Mouse (Mus musculus) MEL (cell line): ENCODE results near the gene Slc24a1. TPM values are rescaled to one million over a fixed set of nuclear protein-coding genes. Genes with fewer than 3 reads are reported as not detected.

ENCODE experiments used
- DNase-seq: peaks from one replicate; pipeline ENCODE4 v3.0.0; 2011; ENCODE audit warnings: low read depth, low spot score
- H3K27ac ChIP-seq: 2 replicates; pipeline ENCODE4 v1.5.1; 2012; ENCODE audit warnings: low read depth, mild to moderate bottlenecking, control low read depth, low read length, moderate library complexity; ENCODE audit not compliant: control insufficient read depth
- H3K27me3 ChIP-seq, 2 experiments: fragments of 150-350 bp in 1 of 2; sonication (generic) in 1 of 2; 2 replicates each; pipeline ENCODE4 v1.6.1; 2012; ENCODE audit warnings: low read length in 2 of 2, mild to moderate bottlenecking in 2 of 2, improper control_type of control experiment in 1 of 2, moderate library complexity in 1 of 2; ENCODE audit not compliant: insufficient read depth in 2 of 2, control insufficient read depth in 1 of 2
- H3K36me3 ChIP-seq, 2 experiments: 2 replicates each; pipeline ENCODE4 v1.6.1; 2012 to 2014; ENCODE audit warnings: low read length in 2 of 2, improper control_type of control experiment in 1 of 2, inconsistent platforms in 1 of 2, mild to moderate bottlenecking in 1 of 2; ENCODE audit not compliant: insufficient read depth in 2 of 2, control insufficient read depth in 1 of 2
- H3K4me1 ChIP-seq, 2 experiments: fragments of 150-350 bp in 1 of 2; sonication (generic) in 1 of 2; 2 replicates each; pipeline ENCODE4 v1.6.1; 2012; ENCODE audit warnings: low read length in 2 of 2, improper control_type of control experiment in 1 of 2, mild to moderate bottlenecking in 1 of 2; ENCODE audit not compliant: insufficient read depth in 2 of 2, control insufficient read depth in 1 of 2
- H3K4me3 ChIP-seq, 2 experiments: fragments of 150-350 bp in 1 of 2; sonication (generic) in 1 of 2; 2 replicates each; pipeline ENCODE4 v1.5.1; 2012; ENCODE audit warnings: low read depth in 2 of 2, low read length in 2 of 2, mild to moderate bottlenecking in 2 of 2, moderate library complexity in 2 of 2, control low read depth in 1 of 2, improper control_type of control experiment in 1 of 2; ENCODE audit not compliant: control insufficient read depth in 1 of 2, insufficient read depth in 1 of 2
- H3K79me2 ChIP-seq: 2 replicates; pipeline ENCODE4 v1.6.1; 2012; ENCODE audit warnings: mild to moderate bottlenecking, low read length, moderate library complexity; ENCODE audit not compliant: control insufficient read depth, poor library complexity, insufficient read depth
- H3K9ac ChIP-seq: 2 replicates; pipeline ENCODE4 v1.6.1; 2012; ENCODE audit warnings: low read depth, mild to moderate bottlenecking, control low read depth, low read length, moderate library complexity; ENCODE audit not compliant: control insufficient read depth, poor library complexity, severe bottlenecking
- H3K9me3 ChIP-seq: fragments of 150-350 bp; sonication (generic); replicated peaks from 2 replicates; pipeline ENCODE4 v1.6.1; 2012; ENCODE audit warnings: mild to moderate bottlenecking, low read length, improper control_type of control experiment, moderate library complexity; ENCODE audit not compliant: insufficient read depth
- BHLHE40 ChIP-seq: IDR thresholded peaks from 2 replicates; pipeline ENCODE4 v1.6.1; 2012; ENCODE audit warnings: low read depth, mild to moderate bottlenecking, inconsistent platforms, low read length, improper control_type of control experiment, borderline replicate concordance
- E2F4 ChIP-seq: IDR thresholded peaks from 2 replicates; pipeline ENCODE4 v1.6.1; 2011; ENCODE audit warnings: low read depth, low read length, improper control_type of control experiment, borderline replicate concordance
- EP300 ChIP-seq, 2 experiments: IDR thresholded peaks; 2 replicates each; pipeline ENCODE4 v1.6.1; 2011; ENCODE audit warnings: improper control_type of control experiment in 2 of 2, low read length in 2 of 2, low read depth in 1 of 2, mild to moderate bottlenecking in 1 of 2
- ETS1 ChIP-seq: IDR thresholded peaks from 2 replicates; pipeline ENCODE4 v1.6.1; 2012; ENCODE audit warnings: low read depth, mild to moderate bottlenecking, inconsistent platforms, low read length, improper control_type of control experiment, moderate library complexity
- GABPA ChIP-seq: IDR thresholded peaks from 2 replicates; pipeline ENCODE4 v1.6.1; 2012; ENCODE audit warnings: low read depth, mild to moderate bottlenecking, inconsistent platforms, low read length, improper control_type of control experiment, moderate library complexity
- GATA1 ChIP-seq: IDR thresholded peaks from 2 replicates; pipeline ENCODE4 v1.6.1; 2011; ENCODE audit warnings: low read depth, low read length, improper control_type of control experiment
- HCFC1 ChIP-seq: IDR thresholded peaks from 2 replicates; pipeline ENCODE4 v1.6.1; 2012; ENCODE audit warnings: low read depth, mild to moderate bottlenecking, inconsistent platforms, low read length, improper control_type of control experiment, moderate library complexity
- KAT2A ChIP-seq: conservative IDR thresholded peaks from 2 replicates; pipeline ENCODE4 v1.6.1; 2012; ENCODE audit warnings: low read depth, low read length, improper control_type of control experiment, inconsistent platforms
- MAFK ChIP-seq: IDR thresholded peaks from 2 replicates; pipeline ENCODE4 v1.6.1; 2011; ENCODE audit warnings: low read depth, mild to moderate bottlenecking, low read length, improper control_type of control experiment, borderline replicate concordance
- MAX ChIP-seq: IDR thresholded peaks from 2 replicates; pipeline ENCODE4 v1.6.1; 2011; ENCODE audit warnings: low read length, improper control_type of control experiment
- MYB ChIP-seq: IDR thresholded peaks from 2 replicates; pipeline ENCODE4 v1.6.1; 2011; ENCODE audit warnings: mild to moderate bottlenecking, low read depth, low read length, improper control_type of control experiment
- NELFE ChIP-seq: IDR thresholded peaks from 2 replicates; pipeline ENCODE4 v1.6.1; 2011; ENCODE audit warnings: low read depth, low read length, improper control_type of control experiment
- POLR2AphosphoS2 ChIP-seq: IDR thresholded peaks from 2 replicates; pipeline ENCODE4 v1.6.1; 2011; ENCODE audit warnings: low read length, improper control_type of control experiment
- POLR2AphosphoS5 ChIP-seq: IDR thresholded peaks from 2 replicates; pipeline ENCODE4 v1.6.1; 2012; ENCODE audit warnings: low read depth, borderline replicate concordance, mild to moderate bottlenecking, inconsistent platforms, low read length, moderate library complexity, mixed read lengths
- SIN3A ChIP-seq: IDR thresholded peaks from 2 replicates; pipeline ENCODE4 v1.6.1; 2012; ENCODE audit warnings: low read length, improper control_type of control experiment, inconsistent platforms
- SMC3 ChIP-seq: IDR thresholded peaks from 2 replicates; pipeline ENCODE4 v1.6.1; 2011; ENCODE audit warnings: low read depth, low read length, improper control_type of control experiment
- TAL1 ChIP-seq: IDR thresholded peaks from 2 replicates; pipeline ENCODE4 v1.6.1; 2012; ENCODE audit warnings: mild to moderate bottlenecking, inconsistent platforms, low read length, moderate library complexity, mixed read lengths
- TCF12 ChIP-seq: IDR thresholded peaks from 2 replicates; pipeline ENCODE4 v1.6.1; 2014; ENCODE audit warnings: low read depth, mild to moderate bottlenecking, inconsistent platforms, low read length, improper control_type of control experiment, moderate library complexity
- USF1 ChIP-seq: IDR thresholded peaks from 2 replicates; pipeline ENCODE4 v1.6.1; 2014; ENCODE audit warnings: low read depth, mild to moderate bottlenecking, inconsistent platforms, low read length, improper control_type of control experiment, moderate library complexity
- USF2 ChIP-seq, 2 experiments: IDR thresholded peaks; 2 replicates each; pipeline ENCODE4 v1.6.1; 2011 to 2012; ENCODE audit warnings: improper control_type of control experiment in 2 of 2, low read length in 2 of 2, borderline replicate concordance in 1 of 2, inconsistent platforms in 1 of 2, low read depth in 1 of 2, mild to moderate bottlenecking in 1 of 2; ENCODE audit not compliant: insufficient read depth in 1 of 2
- ZKSCAN1 ChIP-seq: IDR thresholded peaks from 2 replicates; pipeline ENCODE4 v1.6.1; 2012; ENCODE audit warnings: low read depth, mild to moderate bottlenecking, inconsistent platforms, low read length, improper control_type of control experiment, moderate library complexity
- ZMIZ1 ChIP-seq: IDR thresholded peaks from 2 replicates; pipeline ENCODE4 v1.6.1; 2012; ENCODE audit warnings: low read depth, mild to moderate bottlenecking, inconsistent platforms, low read length, improper control_type of control experiment, moderate library complexity
- polyA plus RNA-seq, 2 experiments: library from polyadenylated mRNA; stranded (reverse) in 1 of 2; unstranded in 1 of 2; fragments of >175 nt in 1 of 2; fragments of >200 nt in 1 of 2; gene quantifications; 2 replicates each; pipeline versions ENCODE4 v1.2.1 to v1.2.4; 2012; ENCODE audit warnings: low replicate concordance in 2 of 2, low read depth in 1 of 2; ENCODE audit not compliant: insufficient read length in 2 of 2, insufficient read depth in 1 of 2, missing spikeins in 1 of 2
- total RNA-seq: library from RNA; depleted of rRNA; stranded (reverse); fragments of 300-350 nt; gene quantifications from 2 replicates; pipeline ENCODE4 v1.2.3, GENCODE M21; 2012

Gene Slc24a1
- total and polyA plus RNA-seq, 3 experiments: 0.07 TPM; not detected in 2

- Histone ChIP-seq H3K36me3 (peaks cover 5 to 10% of the 10 kb centered on the region in 2 experiments), H3K27me3 (no peaks in the 10 kb centered on the region), H3K4me3 (no peak overlapping the region), H3K9ac (no peak overlapping the region), H3K79me2 (no peaks in the 10 kb centered on the region), H3K9me3 (no peaks in the 10 kb centered on the region)
- no peak for DNase-seq
- TF ChIP-seq MAX: no peak
- no peak for TF ChIP-seq BHLHE40
- TF ChIP-seq USF2 (IDR thresholded peaks at IDR 0.05; ENCODE audit: borderline replicate concordance in 1 of 2, insufficient read depth in 1 of 2, low read depth in 1 of 2, low read length in 2 of 2): no peak
- no peak for TF ChIP-seq TCF12
- no peak for TF ChIP-seq SMC3
- TF ChIP-seq SIN3A: no peak
- TF ChIP-seq ZMIZ1: no peak
- TF ChIP-seq USF1: no peak
- no peak for TF ChIP-seq E2F4
- no peak for TF ChIP-seq HCFC1
- no peak for TF ChIP-seq KAT2A
- no peak for TF ChIP-seq GABPA
- TF ChIP-seq MAFK: no peak
- TF ChIP-seq NELFE: no peak
- no peak for TF ChIP-seq MYB
- TF ChIP-seq ZKSCAN1: no peak
- TF ChIP-seq TAL1: no peak
- no peak for TF ChIP-seq POLR2AphosphoS5
- no peak for TF ChIP-seq POLR2AphosphoS2
- TF ChIP-seq, all 39 proteins: peak for 0
- H3K27ac ChIP-seq: no peak overlapping the region
- H3K4me1 ChIP-seq: peaks cover 2 to 6% of the 10 kb centered on the region in 2 experiments; a peak in 3 of 4 replicates
Observed at GRCm38 (mm10) chr9:64907441-64907840, 44.0 kb downstream of the Slc24a1 start.

GRCm38 (mm10) chr9:64904917-64905640, 46.3 kb downstream of the Slc24a1 start:
- TF ChIP-seq ETS1 (peak; percentile 18; the same call in 1 of the 2 replicates), GATA1 (no peak), USF2 (IDR thresholded peaks at IDR 0.05; ENCODE audit: borderline replicate concordance in 1 of 2, insufficient read depth in 1 of 2, low read depth in 1 of 2, low read length in 2 of 2) (0 out of 4 replicates have a peak, but pooled peaks of 1 of the 2 experiments have one; percentile 10), MAX (peak; percentile 25; the same call in 1 of the 2 replicates), EP300 (IDR thresholded peaks at IDR 0.05; ENCODE audit: low read depth in 1 of 2, low read length in 2 of 2) (peak in 1 of 2 experiments; percentile 34; a peak in 1 of 4 replicates), USF1 (peak; percentile 71)
- peaks cover 5 to 6% of the 10 kb centered on the region in 2 experiments for H3K36me3 ChIP-seq
- no peak overlapping the region for H3K9ac ChIP-seq
- no peaks in the 10 kb centered on the region for H3K9me3 ChIP-seq
- DNase-seq: peak; percentile 65
- no peaks in the 10 kb centered on the region for H3K79me2 ChIP-seq
- H3K27ac ChIP-seq: no peak overlapping the region
- no peak overlapping the region for H3K4me3 ChIP-seq
- no peaks in the 10 kb centered on the region for H3K27me3 ChIP-seq
- peaks cover 2 to 6% of the 10 kb centered on the region in 2 experiments; a peak in 3 of 4 replicates for H3K4me1 ChIP-seq
